Mouse (Mus musculus) thymus, adult 2 months (tissue): ENCODE data around the gene Slc35c1.

Experiments
- CTCF ChIP-seq: fragments of 200-500 bp; IDR thresholded peaks from 2 replicates; pipeline ENCODE4 v1.5.1; 2012; ENCODE audit warnings: mild to moderate bottlenecking, control low read depth, low read length, moderate library complexity, borderline replicate concordance; ENCODE audit not compliant: control insufficient read depth, poor library complexity, insufficient read depth; ENCODE audit errors: extremely low read depth
- POLR2A ChIP-seq: fragments of 200-500 bp; IDR thresholded peaks from 2 replicates; pipeline ENCODE4 v1.6.1; 2012; ENCODE audit warnings: mild to moderate bottlenecking, low read length, control low read depth, moderate library complexity; ENCODE audit not compliant: control insufficient read depth, poor library complexity, insufficient read depth; ENCODE audit errors: extremely low read depth

GRCm38 (mm10) chr2:92458481-92458880 lies 1.9 kb downstream of the Slc35c1 start:
- TF ChIP-seq CTCF (no peak), POLR2A (no peak)
